Mouse (Mus musculus) embryonic fibroblast, embryonic 13.5 days (primary cell): Measurements from ENCODE around the gene Rmnd1. TPM values are rescaled to one million over a fixed set of nuclear protein-coding genes. Genes with fewer than 3 reads are reported as not detected.
"Not testable (repeated sequence)": the region's sequence is repeated elsewhere in the genome, so short reads cannot be mapped to it uniquely, and the experiment has no call there.

Experiments
- H3K27ac ChIP-seq: 2 replicates; pipeline ENCODE4 v1.5.1; 2012; ENCODE audit warnings: low read length, control low read depth, inconsistent platforms; ENCODE audit not compliant: insufficient read depth
- H3K4me1 ChIP-seq: 2 replicates; pipeline ENCODE4 v1.6.1; 2011; ENCODE audit warnings: low read length; ENCODE audit not compliant: control insufficient read depth, insufficient read depth
- H3K4me3 ChIP-seq: 2 replicates; pipeline ENCODE4 v1.5.1; 2011; ENCODE audit warnings: mild to moderate bottlenecking, control low read depth, low read length; ENCODE audit not compliant: insufficient read depth
- CTCF ChIP-seq: IDR thresholded peaks from 2 replicates; pipeline ENCODE4 v1.5.1; 2011; ENCODE audit warnings: mild to moderate bottlenecking, control low read depth, low read length, moderate library complexity, borderline replicate concordance; ENCODE audit not compliant: insufficient read depth
- POLR2A ChIP-seq: IDR thresholded peaks from 2 replicates; pipeline ENCODE4 v1.6.1; 2011; ENCODE audit warnings: low read depth, mild to moderate bottlenecking, control low read depth, low read length, moderate library complexity
- polyA plus RNA-seq: library from polyadenylated mRNA; stranded (reverse); fragments of >200 nt; gene quantifications from 2 replicates; pipeline ENCODE4 v1.2.4, GENCODE M21; 2011; ENCODE audit warnings: low read depth; ENCODE audit not compliant: missing spikeins, insufficient read length

The Rmnd1 gene
- polyA plus RNA-seq, 1 experiment, result 47.1 TPM

DNA sequence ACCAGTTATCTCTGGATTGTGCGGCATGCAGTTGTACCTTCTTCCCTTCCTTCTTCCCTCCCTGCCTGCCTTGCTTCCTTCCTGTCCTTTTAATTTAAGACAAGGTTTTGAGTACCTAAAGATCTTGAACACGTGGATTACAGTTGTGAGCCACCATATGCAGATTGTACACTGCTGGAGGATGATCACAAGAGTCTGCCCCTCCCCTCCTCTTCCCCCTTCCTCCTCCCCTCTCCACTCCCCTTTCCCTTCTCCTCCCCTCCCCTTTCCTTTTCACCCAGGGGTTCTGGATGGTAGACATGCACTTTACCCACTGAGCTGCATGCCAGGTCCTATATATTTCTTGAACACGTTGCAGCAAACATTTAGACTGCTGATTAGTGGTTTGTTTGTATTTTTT is 3.2 kb upstream of the Rmnd1 start:
- Histone ChIP-seq H3K4me3 (no peak overlapping the region), H3K27ac (no peak overlapping the region)
- TF ChIP-seq POLR2A (no peak), CTCF (no peak)

DNA sequence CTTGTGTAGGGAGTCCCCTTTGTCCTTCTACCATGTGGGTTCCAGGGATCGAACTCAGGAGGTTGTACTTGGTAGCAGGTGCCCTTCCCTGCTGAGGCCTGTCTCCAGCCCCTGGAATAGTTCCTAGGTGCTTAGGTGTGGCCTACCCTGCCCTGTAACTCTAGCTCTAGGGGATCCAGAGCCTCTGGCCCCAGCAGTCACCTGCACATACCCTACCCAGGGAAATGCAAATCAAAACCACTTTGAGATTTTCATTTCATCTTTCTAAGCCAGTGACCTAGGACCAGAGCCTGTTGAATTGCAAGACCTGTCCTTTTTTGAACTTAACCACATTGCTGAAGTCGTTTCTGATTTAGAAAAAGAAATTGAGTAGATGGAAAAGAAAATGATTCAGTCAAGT is 1.7 kb upstream of the Rmnd1 start:
- H3K27ac ChIP-seq, H3K4me1 ChIP-seq: not testable (repeated sequence)
- H3K4me3 ChIP-seq, result peak overlapping the region; percentile 99; the same call in 1 of the 2 replicates

More for the DNA sequence above, 3.2 kb upstream of the Rmnd1 start:
- H3K4me1 ChIP-seq, result 0 out of 2 replicates have a peak, but pooled peaks cover 3% of the 10 kb centered on the region

DNA sequence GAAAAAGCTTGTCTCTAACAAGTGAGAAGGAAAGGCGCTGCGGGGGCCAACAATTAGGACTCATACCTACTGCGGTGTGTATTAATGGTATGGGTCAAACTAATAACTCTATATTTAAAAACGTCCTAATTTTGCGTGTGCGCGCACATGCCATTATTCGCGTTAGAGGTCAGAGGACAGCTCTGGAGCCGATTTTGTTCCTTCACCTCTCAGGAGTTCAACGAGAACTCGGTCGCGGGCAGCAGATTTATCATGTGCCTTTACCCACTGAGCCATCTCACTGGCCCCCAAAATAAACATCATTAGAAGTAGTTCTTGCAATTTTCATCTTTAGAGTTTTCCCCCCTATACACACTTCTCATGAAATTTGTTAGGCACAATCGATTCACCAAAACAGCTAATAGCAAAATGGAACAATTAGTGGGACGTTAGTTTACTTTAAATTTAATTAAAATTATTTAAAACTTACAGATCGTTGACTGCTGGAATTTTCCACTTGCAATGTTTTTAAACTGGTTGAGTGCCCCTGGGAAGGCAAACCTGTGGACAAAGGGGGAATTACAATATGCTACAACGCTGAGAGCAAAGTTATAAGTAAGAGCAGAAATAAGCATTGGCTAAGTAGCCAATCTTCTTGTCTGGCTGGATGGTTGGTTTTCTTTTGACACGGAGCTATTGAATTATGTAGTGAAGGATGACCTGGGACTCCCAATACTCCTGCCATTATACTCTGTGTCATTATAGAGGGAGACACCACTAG is 988 bp upstream of the Rmnd1 start:
- Histone ChIP-seq H3K4me3 (peak overlapping the region; percentile 99), H3K4me1 (peaks cover 3% of the 10 kb centered on the region; the same call in 1 of the 2 replicates), H3K27ac (peak overlapping the region; percentile 86)
- TF ChIP-seq CTCF (no peak), POLR2A (no peak; the same call in 1 of the 2 replicates)

DNA sequence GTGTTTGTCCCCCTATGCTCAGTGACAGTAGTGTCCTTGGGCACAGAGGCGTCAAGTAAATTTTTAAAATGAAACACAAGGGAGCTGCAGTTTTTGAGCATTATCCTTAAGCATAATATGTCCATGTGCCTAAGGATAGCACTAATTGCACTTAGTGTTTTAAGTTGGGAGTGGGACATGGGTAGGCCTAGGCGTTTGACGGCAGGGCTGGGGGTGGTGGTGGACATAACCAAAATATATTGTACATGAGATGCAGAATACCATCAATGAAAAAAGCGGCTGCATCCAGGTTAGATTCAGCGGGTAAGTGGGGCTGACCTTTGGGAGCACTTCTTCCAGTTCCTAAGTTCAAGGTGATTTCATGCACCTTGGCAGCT is 454 bp downstream of the Rmnd1 start:
- peaks cover 3% of the 10 kb centered on the region; the same call in 1 of the 2 replicates for H3K4me1 ChIP-seq
- peak overlapping the region; percentile 88 for H3K4me3 ChIP-seq
- TF ChIP-seq POLR2A, result no peak
- peak overlapping the region; percentile 23 for H3K27ac ChIP-seq

DNA sequence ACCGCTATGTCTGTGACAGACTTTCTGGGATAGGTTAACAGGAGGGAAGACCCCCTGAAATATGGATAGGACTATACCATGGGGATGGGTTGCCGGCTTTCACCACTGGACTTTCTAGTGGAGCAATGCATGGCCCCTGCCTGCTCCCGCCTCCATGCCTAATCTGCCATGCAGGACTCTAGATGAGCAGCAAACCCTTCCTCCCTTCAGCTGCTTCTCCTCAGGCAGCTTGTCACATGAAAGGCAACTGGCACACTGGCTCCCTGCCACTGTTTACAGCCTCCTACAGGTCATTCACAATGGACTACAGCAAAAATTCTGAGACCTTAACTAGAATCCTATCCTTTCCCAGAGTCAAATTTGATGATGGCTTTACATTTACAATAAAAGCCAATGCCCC is 1.4 kb downstream of the Rmnd1 start:
- H3K4me3 ChIP-seq, result peak overlapping the region; percentile 10; the same call in 1 of the 2 replicates
- peaks cover 3% of the 10 kb centered on the region; the same call in 1 of the 2 replicates for H3K4me1 ChIP-seq
- H3K27ac ChIP-seq, result no peak overlapping the region
- no peak for TF ChIP-seq CTCF
- no peak for TF ChIP-seq POLR2A

DNA sequence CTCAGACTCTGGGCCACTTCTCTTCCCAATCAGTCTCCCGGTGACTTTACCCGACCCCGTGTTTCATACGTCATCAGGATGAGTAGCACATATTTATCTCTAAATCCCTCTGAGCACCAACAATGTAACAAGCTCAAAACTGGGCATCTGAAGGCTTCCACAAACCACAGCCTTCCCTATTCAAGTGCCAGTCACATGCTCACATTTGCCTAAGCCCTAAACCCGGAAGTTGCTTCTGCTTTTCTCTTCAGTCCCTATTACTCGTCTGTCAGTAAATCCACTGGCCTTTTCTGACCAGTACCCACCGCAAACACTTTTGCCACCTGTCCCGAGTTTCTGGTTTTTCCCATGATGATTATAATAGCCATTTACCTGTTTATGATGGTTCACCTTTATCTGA is 1.8 kb downstream of the Rmnd1 start:
- Histone ChIP-seq H3K4me3 (no peak overlapping the region), H3K27ac (no peak overlapping the region), H3K4me1 (peaks cover 3% of the 10 kb centered on the region; the same call in 1 of the 2 replicates)
- TF ChIP-seq POLR2A, result no peak
- TF ChIP-seq CTCF, result no peak

DNA sequence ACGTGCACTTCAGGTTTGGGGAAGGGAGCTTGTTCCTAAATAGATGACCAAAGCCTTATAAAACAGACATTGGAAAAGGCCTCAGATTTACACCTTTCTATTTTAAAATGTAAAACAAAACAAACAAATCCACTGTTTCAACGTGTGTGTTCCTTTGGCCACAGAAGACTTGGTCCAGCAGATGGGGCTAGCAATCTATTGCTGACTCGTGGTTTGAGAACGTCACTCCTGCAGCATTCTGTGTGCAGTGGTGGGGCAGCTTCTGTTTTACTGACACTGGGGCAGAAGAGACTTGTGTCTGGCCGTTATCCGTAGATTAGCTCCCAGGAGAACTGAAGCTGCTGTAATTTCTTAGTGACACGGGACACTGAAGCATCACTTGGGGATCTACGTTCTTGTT is 6.9 kb downstream of the Rmnd1 start:
- TF ChIP-seq CTCF (peak; percentile 32; the same call in 1 of the 2 replicates), POLR2A (no peak)
- no peak overlapping the region for H3K4me3 ChIP-seq
- H3K27ac ChIP-seq, result no peak overlapping the region
- no peaks in the 10 kb centered on the region; the same call in 1 of the 2 replicates for H3K4me1 ChIP-seq

DNA sequence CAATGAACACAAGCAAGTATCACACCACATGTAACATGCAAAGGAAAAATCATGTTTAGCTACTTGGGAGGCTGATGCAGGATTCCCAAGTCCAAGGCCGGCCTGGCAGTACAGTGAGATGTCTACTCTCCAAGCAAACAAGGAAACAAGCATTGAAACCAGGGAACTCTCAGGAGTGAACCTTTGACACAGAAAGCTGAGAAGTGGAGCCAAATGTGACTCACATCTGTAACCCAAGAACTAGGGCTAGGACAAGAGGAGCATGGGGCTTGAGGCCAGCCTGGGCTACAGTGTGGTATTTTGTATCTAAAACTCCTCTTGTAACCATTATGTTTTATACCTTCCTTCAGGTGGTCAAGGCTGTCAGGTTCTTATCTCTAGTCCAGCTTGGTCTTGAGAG is 25.0 kb downstream of the Rmnd1 start:
- H3K4me3 ChIP-seq, result no peak overlapping the region
- H3K27ac ChIP-seq, result no peak overlapping the region
- TF ChIP-seq CTCF (no peak), POLR2A (no peak)
- 0 out of 2 replicates have a peak, but pooled peaks cover 2% of the 10 kb centered on the region for H3K4me1 ChIP-seq

DNA sequence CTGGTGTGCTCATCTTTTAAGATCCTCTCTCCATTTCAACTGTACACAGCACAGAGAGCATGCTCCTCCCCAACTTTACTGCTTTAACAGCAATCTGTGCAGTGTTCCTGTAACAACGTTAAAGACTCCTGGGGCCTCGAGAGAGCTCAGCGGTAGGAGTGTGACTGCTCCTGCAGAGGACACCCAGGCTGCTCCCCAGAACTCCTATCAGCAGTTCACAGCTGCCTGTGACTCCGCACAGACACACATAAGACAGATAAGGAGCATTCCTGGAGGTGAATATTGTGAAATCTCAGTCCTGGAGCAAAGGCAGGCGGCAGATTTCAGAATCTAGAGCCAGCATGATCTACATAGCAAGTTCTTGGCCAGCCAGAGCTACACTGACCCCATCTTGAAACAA is 26.7 kb downstream of the Rmnd1 start:
- Histone ChIP-seq H3K27ac (no peak overlapping the region), H3K4me1 (0 out of 2 replicates have a peak, but pooled peaks cover 2% of the 10 kb centered on the region), H3K4me3 (no peak overlapping the region)
- TF ChIP-seq POLR2A (no peak), CTCF (no peak)

DNA sequence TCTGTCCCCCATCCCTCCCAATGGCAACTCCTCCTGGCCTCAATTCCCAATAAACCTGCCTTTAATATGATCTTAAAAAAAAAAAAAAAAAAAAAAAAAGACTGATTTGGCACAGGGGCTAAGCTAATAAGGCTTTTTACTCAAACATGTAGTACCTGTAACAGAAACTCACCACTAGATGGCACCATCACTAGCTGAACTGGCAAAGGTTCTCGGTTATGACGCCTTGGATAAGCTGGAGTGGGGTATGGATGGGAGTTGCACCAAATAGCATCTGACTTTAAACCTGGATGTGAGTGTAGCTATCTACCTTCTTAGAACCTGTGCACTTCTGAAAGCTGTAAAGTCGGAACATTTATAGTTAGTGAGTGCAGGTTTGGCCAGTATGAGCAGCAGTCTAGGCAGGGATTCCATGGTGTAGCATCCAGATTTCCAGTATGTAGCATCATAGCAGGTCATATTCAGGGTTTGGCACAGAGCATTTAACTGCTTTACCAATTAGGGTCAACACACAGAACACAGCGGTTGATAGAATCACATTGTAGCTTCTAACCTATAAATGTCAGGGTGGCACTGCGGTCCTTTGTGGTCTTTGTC is 27.2 kb downstream of the Rmnd1 start:
- no peak overlapping the region for H3K4me3 ChIP-seq
- no peak overlapping the region for H3K27ac ChIP-seq
- TF ChIP-seq POLR2A (no peak), CTCF (no peak)
- 0 out of 2 replicates have a peak, but pooled peaks cover 2% of the 10 kb centered on the region for H3K4me1 ChIP-seq
